Mouse (Mus musculus): Measurements from ENCODE around the gene Olfr1277.

- TF ChIP-seq CTCF (IDR thresholded peaks at IDR 0.05; ENCODE audit: extremely low read depth, insufficient read depth, low read length) (no peak), POLR2A (IDR thresholded peaks at IDR 0.05; ENCODE audit: extremely low read depth, insufficient read depth, low read length) (no peak)
Observed at GRCm38 (mm10) chr2:111313717-111314116, 39.8 kb upstream of the Olfr1277 start, which contains the start of gene Olfr1280.

All from cortical plate, adult 2 months (tissue).